Mouse (Mus musculus) stomach, embryonic 15.5 days (tissue): Measurements from ENCODE around the gene Sept10. TPM values are rescaled to one million over a fixed set of nuclear protein-coding genes. Genes with fewer than 3 reads are reported as not detected.
A peak's percentile ranks its signal among the peaks of the same experiment; 100 is the strongest.

Experiments
- ATAC-seq: fragments of 200-750 bp; cut with Nextera tagmentation; 2 replicates; pipeline ENCODE4 v1.8.0; 2017; ENCODE audit warnings: low read depth, moderate number of reproducible peaks, moderate TSS enrichment; ENCODE audit not compliant: insufficient read depth, low FRiP score
- H3K27ac ChIP-seq: fragments of 300-500 bp; sonication (generic); 2 replicates; pipeline ENCODE4 v1.5.1; 2015; ENCODE audit warnings: mild to moderate bottlenecking, inconsistent platforms
- H3K27me3 ChIP-seq: fragments of 300-500 bp; sonication (generic); replicated peaks from 2 replicates; pipeline ENCODE4 v1.6.1; 2015; ENCODE audit warnings: inconsistent platforms
- H3K36me3 ChIP-seq: fragments of 300-500 bp; sonication (generic); 2 replicates; pipeline ENCODE4 v1.6.1; 2015; ENCODE audit warnings: inconsistent platforms
- H3K4me1 ChIP-seq: fragments of 300-500 bp; sonication (generic); 2 replicates; pipeline ENCODE4 v1.6.1; 2015; ENCODE audit warnings: inconsistent platforms
- H3K4me2 ChIP-seq: fragments of 300-500 bp; sonication (generic); 2 replicates; pipeline ENCODE4 v1.6.1; 2015; ENCODE audit warnings: mild to moderate bottlenecking, inconsistent platforms
- H3K4me3 ChIP-seq: fragments of 300-500 bp; sonication (generic); replicated peaks from 2 replicates; pipeline ENCODE4 v1.5.1; 2015; ENCODE audit warnings: inconsistent platforms
- H3K9ac ChIP-seq: fragments of 300-500 bp; sonication (generic); 2 replicates; pipeline ENCODE4 v1.6.1; 2015; ENCODE audit warnings: inconsistent platforms
- H3K9me3 ChIP-seq: fragments of 300-500 bp; sonication (generic); 2 replicates; pipeline ENCODE4 v1.6.1; 2016; ENCODE audit warnings: inconsistent platforms
- WGBS: fragments of 180-500 bp; shearing (Covaris S2); methylation state at CpG from one replicate; pipeline ENCODE4 v1.1.7; 2015; 5-methylcytosine and 5-hydroxymethylcytosine counted together
- polyA plus RNA-seq: library from polyadenylated mRNA; unstranded; fragments of >200 nt; fragmentation: Nextera tagmentation; extraction: Ambion mirVana; gene quantifications from 2 replicates; pipeline ENCODE4 v1.2.1, GENCODE M21; 2015

Gene Sept10
- polyA plus RNA-seq, result 38.6 and 41.7 TPM in 2 replicates

- WGBS, result under 1% methylated on average over 84 of the region's 84 CpGs
- ATAC-seq, result peak; percentile 95
- peak within 1 kb of the TSS; percentile 98 for H3K4me2 ChIP-seq
These were observed at the start of gene Sept10, which contains the start of gene Sowahc for GRCm38 (mm10) chr10:59221473-59222270. TSS of gene Sept10 (minus strand) at chr10:59221847. TSS of gene Sowahc (plus strand) at chr10:59221953.

GRCm38 (mm10) chr10:59268754-59269153 is 47.1 kb upstream of the Sept10 start:
- no peak overlapping the region for H3K27ac ChIP-seq
- no peaks in the 10 kb centered on the region for H3K36me3 ChIP-seq
- H3K4me3 ChIP-seq, result no peak overlapping the region
- no peak for ATAC-seq
- H3K9ac ChIP-seq, result no peak overlapping the region
- no peaks in the 10 kb centered on the region for H3K9me3 ChIP-seq
- H3K27me3 ChIP-seq, result no peaks in the 10 kb centered on the region
- peaks cover 12% of the 10 kb centered on the region for H3K4me1 ChIP-seq
- no peak overlapping the region for H3K4me2 ChIP-seq
- WGBS, result 41% methylated on average over 3 of the region's 3 CpGs

More at GRCm38 (mm10) chr10:59221473-59222270, at the start of gene Sept10, which contains the start of gene Sowahc:
- Histone ChIP-seq H3K4me1 (peaks cover 13% of the 10 kb centered on the region), H3K27ac (peak within 1 kb of the TSS; percentile 95), H3K27me3 (no peaks in the 10 kb centered on the region), H3K36me3 (no peaks in the 10 kb centered on the region), H3K4me3 (peak within 1 kb of the TSS; percentile 84), H3K9ac (peak within 1 kb of the TSS; percentile 84), H3K9me3 (no peaks in the 10 kb centered on the region)

GRCm38 (mm10) chr10:59268109-59268508 is 46.5 kb upstream of the Sept10 start:
- WGBS, result 62% methylated on average over 4 of the region's 4 CpGs
- no peaks in the 10 kb centered on the region for H3K36me3 ChIP-seq
- no peaks in the 10 kb centered on the region for H3K27me3 ChIP-seq
- ATAC-seq, result no peak
- no peak overlapping the region for H3K4me3 ChIP-seq
- H3K4me1 ChIP-seq, result peaks cover 12% of the 10 kb centered on the region
- H3K9ac ChIP-seq, result no peak overlapping the region
- no peak overlapping the region for H3K4me2 ChIP-seq
- no peaks in the 10 kb centered on the region for H3K9me3 ChIP-seq
- H3K27ac ChIP-seq, result no peak overlapping the region

- Histone ChIP-seq H3K9ac (no peak overlapping the region), H3K27me3 (no peaks in the 10 kb centered on the region), H3K4me2 (no peak overlapping the region), H3K9me3 (no peaks in the 10 kb centered on the region), H3K27ac (no peak overlapping the region), H3K4me1 (peaks cover 14% of the 10 kb centered on the region), H3K36me3 (no peaks in the 10 kb centered on the region), H3K4me3 (no peak overlapping the region)
- ATAC-seq, result no peak
- WGBS, result 78% methylated on average over 2 of the region's 2 CpGs
These were observed 45.6 kb upstream of the Sept10 start for GRCm38 (mm10) chr10:59267275-59267674.

GRCm38 (mm10) chr10:59266097-59266496 is 44.5 kb upstream of the Sept10 start:
- peak; percentile 23; the same call in 1 of the 2 replicates for ATAC-seq
- H3K4me2 ChIP-seq, result no peak overlapping the region
- H3K4me3 ChIP-seq, result no peak overlapping the region
- WGBS, result 69% methylated on average over 1 of the region's 1 CpGs
- peaks cover 16% of the 10 kb centered on the region for H3K4me1 ChIP-seq
- no peaks in the 10 kb centered on the region for H3K27me3 ChIP-seq
- H3K9me3 ChIP-seq, result no peaks in the 10 kb centered on the region
- peak overlapping the region; percentile 87 for H3K27ac ChIP-seq
- H3K9ac ChIP-seq, result no peak overlapping the region
- no peaks in the 10 kb centered on the region for H3K36me3 ChIP-seq

GRCm38 (mm10) chr10:59265674-59266073 is 44.0 kb upstream of the Sept10 start:
- H3K27ac ChIP-seq, result peak overlapping the region; percentile 87
- peak; percentile 19; the same call in 1 of the 2 replicates for ATAC-seq

GRCm38 (mm10) chr10:59265067-59265466 is 43.4 kb upstream of the Sept10 start:
- H3K4me2 ChIP-seq, result 0 out of 2 replicates have a peak overlapping the region, but pooled peaks have one; percentile 23
- peaks cover 14% of the 10 kb centered on the region for H3K4me1 ChIP-seq
- no peak overlapping the region for H3K9ac ChIP-seq
- 22% methylated on average over 7 of the region's 7 CpGs for WGBS
- H3K27ac ChIP-seq, result peak overlapping the region; percentile 75
- no peak overlapping the region for H3K4me3 ChIP-seq
- H3K9me3 ChIP-seq, result no peaks in the 10 kb centered on the region
- ATAC-seq, result no peak
- no peaks in the 10 kb centered on the region for H3K36me3 ChIP-seq
- no peaks in the 10 kb centered on the region for H3K27me3 ChIP-seq

More at GRCm38 (mm10) chr10:59265674-59266073, 44.0 kb upstream of the Sept10 start:
- H3K4me1 ChIP-seq, result peaks cover 16% of the 10 kb centered on the region
- no peak overlapping the region for H3K4me3 ChIP-seq
- no peaks in the 10 kb centered on the region for H3K36me3 ChIP-seq
- no peak overlapping the region for H3K9ac ChIP-seq
- no peak overlapping the region for H3K4me2 ChIP-seq
- WGBS, result 18% methylated on average over 4 of the region's 4 CpGs
- no peaks in the 10 kb centered on the region for H3K9me3 ChIP-seq
- H3K27me3 ChIP-seq, result no peaks in the 10 kb centered on the region

GRCm38 (mm10) chr10:59262979-59263378 is 41.3 kb upstream of the Sept10 start:
- no peaks in the 10 kb centered on the region for H3K36me3 ChIP-seq
- H3K4me1 ChIP-seq, result peaks cover 14% of the 10 kb centered on the region
- no peaks in the 10 kb centered on the region for H3K27me3 ChIP-seq
- H3K9me3 ChIP-seq, result no peaks in the 10 kb centered on the region
- 79% methylated on average over 7 of the region's 7 CpGs for WGBS
- H3K27ac ChIP-seq, result no peak overlapping the region
- H3K4me2 ChIP-seq, result no peak overlapping the region
- no peak overlapping the region for H3K9ac ChIP-seq
- ATAC-seq, result no peak
- H3K4me3 ChIP-seq, result no peak overlapping the region

GRCm38 (mm10) chr10:59262021-59262420 is 40.4 kb upstream of the Sept10 start:
- no peak for ATAC-seq
- no peak overlapping the region for H3K27ac ChIP-seq
- no peak overlapping the region for H3K4me3 ChIP-seq
- no peaks in the 10 kb centered on the region for H3K9me3 ChIP-seq
- no peak overlapping the region for H3K4me2 ChIP-seq
- 66% methylated on average over 1 of the region's 1 CpGs for WGBS
- peaks cover 14% of the 10 kb centered on the region for H3K4me1 ChIP-seq
- no peaks in the 10 kb centered on the region for H3K36me3 ChIP-seq
- H3K9ac ChIP-seq, result no peak overlapping the region
- no peaks in the 10 kb centered on the region for H3K27me3 ChIP-seq

- no peaks in the 10 kb centered on the region for H3K27me3 ChIP-seq
- H3K36me3 ChIP-seq, result no peaks in the 10 kb centered on the region
- H3K9ac ChIP-seq, result no peak overlapping the region
- no peaks in the 10 kb centered on the region for H3K9me3 ChIP-seq
- no peak overlapping the region for H3K27ac ChIP-seq
- no peak for ATAC-seq
- H3K4me1 ChIP-seq, result peaks cover 14% of the 10 kb centered on the region
- 62% methylated on average over 3 of the region's 3 CpGs for WGBS
- H3K4me3 ChIP-seq, result no peak overlapping the region
- no peak overlapping the region for H3K4me2 ChIP-seq
These were observed 40.0 kb upstream of the Sept10 start for GRCm38 (mm10) chr10:59261603-59262002.

GRCm38 (mm10) chr10:59259572-59259971 is 37.9 kb upstream of the Sept10 start:
- no peak overlapping the region for H3K4me3 ChIP-seq
- H3K27me3 ChIP-seq, result no peaks in the 10 kb centered on the region
- no peak overlapping the region for H3K27ac ChIP-seq
- WGBS, result 81% methylated on average over 6 of the region's 6 CpGs
- H3K4me2 ChIP-seq, result no peak overlapping the region
- 0 out of 2 replicates have a peak, but pooled peaks cover 9% of the 10 kb centered on the region for H3K4me1 ChIP-seq
- H3K36me3 ChIP-seq, result no peaks in the 10 kb centered on the region
- H3K9me3 ChIP-seq, result no peaks in the 10 kb centered on the region
- H3K9ac ChIP-seq, result no peak overlapping the region
- no peak for ATAC-seq

- Histone ChIP-seq H3K36me3 (no peaks in the 10 kb centered on the region), H3K27ac (no peak overlapping the region), H3K4me3 (no peak overlapping the region), H3K9ac (no peak overlapping the region), H3K4me2 (no peak overlapping the region), H3K27me3 (no peaks in the 10 kb centered on the region), H3K4me1 (0 out of 2 replicates have a peak, but pooled peaks cover 10% of the 10 kb centered on the region), H3K9me3 (no peaks in the 10 kb centered on the region)
- no peak for ATAC-seq
- WGBS, result 85% methylated on average over 2 of the region's 2 CpGs
These were observed 34.9 kb upstream of the Sept10 start for GRCm38 (mm10) chr10:59256533-59256932.
